Mouse (Mus musculus): Measurements from ENCODE around the gene Synrg. TPM values are rescaled to one million over a fixed set of nuclear protein-coding genes. Genes with fewer than 3 reads are reported as not detected.

Synrg gene
- polyA plus RNA-seq (2017; shearing (Covaris generic)) = 35.5 TPM

GRCm38 (mm10) chr11:83963991-83964921 lies at the start of gene Synrg:
TSS of gene Synrg (plus strand) at chr11:83964428.

DNA sequence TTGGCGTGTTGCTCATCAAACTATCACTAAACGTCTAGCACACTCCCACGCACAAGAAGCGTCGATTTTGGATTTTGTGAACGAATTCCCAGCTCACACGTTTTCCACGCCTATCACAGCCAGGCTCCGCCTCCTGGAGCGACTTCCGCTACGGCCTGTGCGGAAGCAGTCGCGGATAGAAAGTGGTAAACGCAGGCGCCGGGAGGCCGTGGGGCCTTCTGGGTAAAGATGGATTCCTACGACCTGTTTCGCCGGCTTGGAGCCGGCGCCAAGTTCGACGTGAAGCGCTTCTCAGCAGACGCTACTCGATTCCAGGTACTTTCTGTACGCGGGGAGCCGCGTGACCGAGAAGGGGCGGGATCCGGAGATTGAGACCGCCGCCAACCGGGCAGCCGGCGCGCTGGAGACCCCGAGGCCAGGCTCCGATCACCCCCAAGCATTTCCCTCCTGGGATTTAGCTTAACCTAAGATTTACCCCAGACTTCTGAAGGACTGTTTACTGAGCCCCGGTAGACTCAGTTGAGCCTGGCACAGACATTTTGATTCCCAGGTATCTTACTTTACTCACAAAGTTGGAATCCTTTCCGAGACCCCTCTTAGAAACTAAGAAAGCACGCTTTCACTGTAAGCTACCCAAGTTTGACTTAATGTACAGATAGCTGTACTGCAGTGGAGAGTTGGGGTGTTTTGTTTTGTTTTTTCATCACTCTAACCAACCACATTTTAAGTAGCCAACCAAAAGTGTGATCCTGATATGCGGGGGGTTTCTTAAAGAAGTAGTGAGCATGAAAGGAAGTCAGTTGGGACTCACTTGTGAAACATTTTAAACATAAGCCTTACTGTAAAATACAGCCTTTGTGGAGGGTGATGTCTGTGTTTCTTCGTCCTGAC lies 22.0 kb upstream of the Synrg start, which contains the start of gene Ddx52:
Ddx52 (plus strand) TSS at position 113 of the 891 bp plus-strand sequence.

DNA sequence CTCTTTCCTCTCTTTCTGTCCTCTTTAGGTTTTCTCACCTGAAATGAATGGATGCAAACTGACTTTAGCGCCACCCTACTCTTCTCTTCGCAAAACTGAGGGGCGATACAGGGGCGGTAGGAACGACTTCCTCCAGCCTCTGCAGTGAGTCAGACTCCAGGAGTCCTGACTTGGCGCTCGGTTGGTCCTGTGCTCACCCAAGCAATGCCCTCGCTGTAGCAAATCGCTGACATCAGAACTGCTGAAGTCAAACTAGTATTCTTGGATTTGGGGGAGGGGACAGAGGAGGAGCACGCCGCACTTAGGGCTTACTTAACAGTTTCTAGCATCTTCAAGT lies 104.8 kb downstream of the Synrg start, which contains the start of gene Dusp14:
Dusp14 (minus strand) TSS at position 228 of the 337 bp plus-strand sequence.

Other genes starting within 250 kb of the Synrg start
- not detected for gene Wfdc21, start 217.5 kb upstream of the Synrg start, polyA plus RNA-seq (2017; shearing (Covaris generic))
- 35.8 TPM for gene Heatr6, start 210.7 kb upstream of the Synrg start, polyA plus RNA-seq (2017; shearing (Covaris generic))
- gene Hnf1b, start 114.4 kb upstream of the Synrg start, polyA plus RNA-seq (2017; shearing (Covaris generic)) = not detected
- 64.3 TPM for gene Ddx52, start 22.4 kb upstream of the Synrg start, polyA plus RNA-seq (2017; shearing (Covaris generic))
- 4.7 TPM for gene Dusp14, start 104.8 kb downstream of the Synrg start, polyA plus RNA-seq (2017; shearing (Covaris generic))
- 10.3 TPM for gene Tada2a, start 165.2 kb downstream of the Synrg start, polyA plus RNA-seq (2017; shearing (Covaris generic))
- 7.9 TPM for gene Acaca, start 165.2 kb downstream of the Synrg start, polyA plus RNA-seq (2017; shearing (Covaris generic))
- gene Gm11437, start 203.0 kb downstream of the Synrg start, polyA plus RNA-seq (2017; shearing (Covaris generic)) = not detected